Mouse (Mus musculus): Measurements from ENCODE around the gene Specc1.
A peak's percentile ranks its signal among the peaks of the same experiment; 100 is the strongest.
"Not testable (repeated sequence)": the region's sequence is repeated elsewhere in the genome, so short reads cannot be mapped to it uniquely, and the experiment has no call there.

Specc1 gene

DNA sequence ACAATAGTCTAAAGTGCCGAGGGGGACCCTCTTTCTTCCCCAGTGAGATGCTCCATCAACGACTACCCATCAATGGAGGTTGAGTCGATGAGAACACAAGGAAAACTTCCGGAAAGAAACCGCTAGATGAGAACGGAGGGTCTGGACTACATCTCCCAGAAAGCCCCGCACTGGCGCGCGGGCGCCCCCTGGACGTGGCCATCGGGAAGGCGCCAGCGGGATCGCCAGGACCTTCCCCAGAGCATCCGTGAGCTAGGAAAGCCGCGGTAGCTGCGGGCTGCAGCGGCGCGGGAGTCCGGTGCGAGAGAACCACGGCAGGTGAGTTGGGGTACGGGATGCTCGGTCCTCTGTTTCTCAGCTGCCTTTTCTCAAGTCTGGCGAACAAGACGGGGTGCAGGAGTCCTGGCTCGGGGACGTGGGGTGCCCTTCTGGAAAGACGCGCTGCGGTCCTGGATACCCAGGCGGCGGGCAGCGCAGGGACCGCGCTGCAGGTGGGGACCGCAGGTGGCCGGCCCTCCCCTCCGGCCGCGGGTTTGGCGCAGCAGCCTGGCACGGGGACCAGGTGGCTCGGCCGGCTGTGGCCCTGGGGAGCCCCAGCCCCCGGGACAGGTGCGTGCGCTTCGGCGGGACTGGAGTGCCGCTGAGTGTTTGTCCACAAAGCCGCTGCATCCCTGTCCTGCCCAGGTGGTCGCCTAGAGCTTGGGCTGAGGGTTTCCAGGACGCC, at the start of gene Specc1:
Specc1 (plus strand) TSS at position 192 of the 724 bp plus-strand sequence.
- peak; percentile 97 to 98 for DNase-seq

DNA sequence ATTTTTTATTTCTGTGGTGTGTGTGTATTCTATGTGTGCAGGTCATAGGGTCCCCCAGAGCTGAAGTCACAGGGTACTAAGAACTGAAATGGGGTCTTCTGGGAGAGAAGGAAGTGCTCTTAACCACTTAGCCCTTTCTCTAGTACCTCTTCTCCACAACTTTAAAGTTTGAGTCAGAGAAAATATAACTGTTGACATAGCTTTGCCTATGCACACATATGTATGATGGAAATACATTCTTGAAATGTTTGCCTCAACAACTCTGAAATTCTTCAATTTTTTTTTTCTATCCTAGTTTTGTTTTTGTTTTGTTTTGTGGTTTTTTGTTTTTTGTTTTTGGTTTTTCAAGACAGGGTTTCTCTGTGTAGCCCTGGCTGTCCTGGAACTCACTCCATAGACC, 48.2 kb upstream of the Specc1 start:
- no peak for DNase-seq

DNA sequence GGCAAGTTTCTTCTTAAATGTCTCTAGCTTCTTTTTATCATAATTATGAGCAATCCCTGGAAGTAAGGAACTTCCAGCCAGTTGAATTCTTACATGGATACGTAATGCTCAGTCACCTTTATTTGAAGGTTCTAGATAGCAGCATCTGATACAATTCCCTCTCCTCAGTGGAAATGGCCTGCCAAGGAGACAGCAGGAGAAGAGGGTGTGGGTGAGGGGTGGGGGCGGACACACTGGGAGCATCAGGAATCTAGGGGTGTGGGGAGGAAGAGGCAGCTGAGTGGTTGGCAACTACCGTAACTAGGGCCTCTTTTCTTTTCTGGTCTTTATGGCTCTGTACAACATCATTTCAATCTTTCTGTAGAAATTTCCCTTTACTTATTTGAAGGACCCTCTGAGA, 36.9 kb upstream of the Specc1 start:
- no peak for DNase-seq

DNA sequence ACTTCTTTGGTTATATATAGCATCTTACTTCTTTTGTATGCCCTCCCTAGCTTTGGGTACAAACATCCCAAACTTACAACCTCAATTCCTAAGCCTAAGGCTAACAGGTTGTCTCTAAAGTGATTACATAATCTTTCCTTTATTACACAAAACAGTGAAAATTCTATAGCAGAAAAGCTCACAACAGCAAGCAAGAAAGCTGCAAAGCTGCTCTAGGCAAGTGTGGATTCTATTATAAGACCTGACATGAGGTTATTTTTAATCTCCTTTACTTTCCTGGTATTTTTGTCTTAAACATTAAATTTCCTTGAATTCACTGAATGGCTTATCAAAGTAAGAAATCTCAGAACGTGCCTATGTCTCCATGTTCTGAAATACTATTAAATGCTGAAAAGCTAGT, 33.3 kb upstream of the Specc1 start:
- no peak for DNase-seq

DNA sequence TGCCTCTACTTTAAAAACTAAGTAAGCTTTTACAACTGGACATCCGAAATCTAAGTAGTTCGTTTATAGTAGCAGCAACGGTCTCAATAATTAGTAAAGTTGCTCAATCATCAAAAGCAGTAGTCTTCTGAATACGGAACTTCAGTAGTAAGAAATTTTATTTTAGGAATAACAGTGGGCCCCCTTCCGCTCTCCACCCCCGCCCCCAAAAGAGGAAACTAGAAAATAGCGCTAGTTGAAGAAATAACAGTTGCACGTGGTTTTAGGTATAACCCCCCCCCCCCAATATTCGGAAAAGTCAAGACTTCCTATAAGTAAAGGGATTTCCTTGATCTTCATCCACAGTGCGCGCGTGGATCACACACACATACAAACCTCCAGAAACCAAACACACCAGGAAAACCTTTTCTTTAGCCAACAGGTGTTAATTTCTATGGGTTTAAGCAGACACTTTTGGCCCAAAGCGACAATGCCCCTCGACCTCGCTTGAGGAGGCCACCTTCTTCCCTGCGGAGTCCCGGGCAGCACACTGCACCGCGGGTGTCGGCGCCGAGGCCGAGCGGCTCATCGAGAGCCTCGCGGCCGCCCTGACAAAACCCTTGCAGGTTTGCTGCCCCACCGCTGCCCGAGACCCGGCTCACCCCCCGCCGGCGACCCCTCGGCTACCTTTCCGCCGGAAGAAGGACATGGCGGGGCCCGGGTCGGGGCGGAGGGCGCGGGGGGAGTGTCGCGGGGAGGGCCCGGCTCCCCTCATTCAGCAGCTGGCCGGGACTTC, 27.1 kb upstream of the Specc1 start:
- DNase-seq, result no peak

DNA sequence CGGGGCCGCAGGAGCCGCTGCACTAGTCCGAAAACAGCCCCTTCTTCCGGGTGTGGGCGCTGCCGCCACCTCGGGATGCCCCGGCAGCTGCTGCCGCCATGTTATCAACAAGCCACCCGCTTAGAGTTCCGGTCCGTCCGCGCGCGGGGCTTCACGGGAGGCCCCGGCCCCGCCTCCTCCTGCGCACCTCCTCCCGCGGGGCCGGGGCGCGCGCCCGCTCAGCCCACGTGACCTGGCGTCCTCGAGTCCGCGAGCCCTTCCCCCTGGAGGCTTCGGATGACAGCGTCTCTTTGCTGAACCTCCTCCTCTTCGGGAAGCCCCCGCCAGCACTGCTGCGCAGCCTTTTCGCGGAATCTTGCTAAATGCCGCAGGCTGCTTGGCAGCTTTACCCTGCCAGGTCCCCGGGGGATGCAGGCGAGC, 26.5 kb upstream of the Specc1 start, which contains the start of gene Akap10:
Akap10 (minus strand) TSS at position 155 of the 420 bp plus-strand sequence.
- peak; percentile 96 to 97 for DNase-seq

DNA sequence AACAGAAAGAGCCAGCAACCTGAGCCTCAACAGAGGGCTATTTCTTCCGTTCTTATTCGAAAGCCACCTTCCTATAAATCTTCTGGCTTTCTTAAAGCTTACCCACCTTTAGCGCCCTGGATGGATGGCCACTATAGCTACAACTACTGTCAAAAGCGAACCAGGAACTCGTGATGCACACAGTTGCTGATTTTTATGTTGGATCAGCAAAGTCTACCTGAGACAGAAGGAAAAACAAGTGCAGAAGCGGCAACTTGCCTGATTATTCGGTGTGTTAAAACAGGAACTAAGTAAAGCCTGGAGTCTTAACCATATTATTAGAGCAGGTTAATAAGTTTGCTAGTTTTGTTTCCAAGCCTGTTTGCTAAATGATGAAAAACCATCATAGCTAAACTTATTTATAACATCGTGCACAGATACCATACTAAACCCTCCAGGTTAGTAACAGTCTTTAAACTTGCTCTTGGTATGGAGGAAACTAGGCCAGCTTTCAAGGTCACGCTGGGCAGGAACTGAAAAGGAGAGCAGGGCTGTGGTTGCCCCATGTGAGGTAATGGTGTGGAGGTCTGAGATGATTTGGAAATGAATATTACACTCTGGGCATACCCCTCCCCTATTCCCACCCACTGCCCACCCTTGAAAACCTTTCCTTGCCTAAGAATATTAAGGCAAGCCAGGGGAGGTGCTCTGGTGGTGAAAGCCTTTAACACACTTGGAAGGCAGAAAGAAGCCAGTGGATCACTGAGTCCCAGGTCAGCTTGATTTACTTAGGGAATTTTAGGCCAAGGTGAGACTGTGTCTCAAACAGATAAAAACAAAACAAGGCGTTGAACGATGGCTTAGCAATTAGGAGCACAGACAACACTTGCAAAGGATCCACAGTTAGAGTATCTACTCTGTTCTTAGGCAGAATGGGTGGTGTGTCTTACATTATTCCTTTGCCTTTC, 25.6 kb upstream of the Specc1 start:
- DNase-seq, result peak; percentile 18 to 28

DNA sequence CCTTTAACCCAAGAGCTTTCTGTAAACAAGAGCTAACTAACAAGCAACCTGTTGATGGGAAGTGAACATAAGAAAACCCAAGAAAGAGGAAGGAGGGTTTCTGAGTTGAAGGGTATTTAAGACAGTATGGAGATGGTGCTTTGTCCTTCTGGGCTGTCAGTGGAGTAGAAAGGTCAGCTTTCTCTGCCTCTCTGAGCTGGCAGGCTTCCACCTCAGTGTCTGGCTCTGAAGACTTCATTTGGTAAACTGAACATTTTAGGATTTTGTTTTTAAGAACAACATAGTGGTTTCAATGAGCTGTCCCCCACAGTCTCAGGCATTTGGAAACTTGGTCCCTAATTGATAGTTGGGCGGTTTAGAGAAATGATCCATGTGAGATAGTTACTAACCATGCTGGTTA, 18.8 kb upstream of the Specc1 start:
- no peak for DNase-seq

DNA sequence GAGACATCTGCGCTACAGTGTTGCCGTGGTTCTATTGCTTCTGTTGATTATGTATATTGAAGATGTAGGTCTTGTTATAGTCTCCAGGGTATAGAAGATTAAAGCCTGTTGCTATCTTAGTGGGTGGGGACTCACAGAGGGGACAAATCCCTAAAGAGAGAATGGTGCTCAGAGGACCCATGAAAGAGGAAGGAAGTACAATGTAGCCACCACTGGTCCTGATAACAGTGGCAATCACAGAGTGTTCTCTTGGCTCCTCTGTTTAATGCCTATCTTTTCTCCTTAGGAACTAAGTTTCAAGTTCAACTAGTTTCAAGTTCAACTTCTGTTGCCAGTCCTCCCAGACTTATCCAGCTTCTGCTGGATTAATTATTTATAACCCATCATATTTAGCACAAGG, 13.7 kb upstream of the Specc1 start:
- no peak for DNase-seq

DNA sequence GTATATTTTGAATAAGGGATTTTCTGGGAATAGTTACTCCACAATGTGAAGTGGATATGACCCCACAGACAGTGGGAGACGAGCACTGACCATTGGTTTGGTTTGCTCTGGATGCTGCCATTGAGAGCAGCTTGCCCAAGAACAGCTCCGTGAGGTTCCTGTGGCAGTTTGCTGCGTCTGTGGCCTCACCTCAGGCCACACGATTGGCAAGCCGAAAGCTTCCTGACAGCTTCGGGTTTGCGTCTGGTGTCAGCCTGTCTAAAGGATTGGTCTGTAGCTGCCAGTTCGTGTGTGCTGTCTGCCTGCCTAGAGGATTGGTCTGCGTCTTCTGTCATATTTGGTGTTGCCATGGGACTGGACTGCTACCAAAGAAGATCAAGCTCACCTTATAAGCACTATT, 12.1 kb upstream of the Specc1 start:
- DNase-seq, result no peak

DNA sequence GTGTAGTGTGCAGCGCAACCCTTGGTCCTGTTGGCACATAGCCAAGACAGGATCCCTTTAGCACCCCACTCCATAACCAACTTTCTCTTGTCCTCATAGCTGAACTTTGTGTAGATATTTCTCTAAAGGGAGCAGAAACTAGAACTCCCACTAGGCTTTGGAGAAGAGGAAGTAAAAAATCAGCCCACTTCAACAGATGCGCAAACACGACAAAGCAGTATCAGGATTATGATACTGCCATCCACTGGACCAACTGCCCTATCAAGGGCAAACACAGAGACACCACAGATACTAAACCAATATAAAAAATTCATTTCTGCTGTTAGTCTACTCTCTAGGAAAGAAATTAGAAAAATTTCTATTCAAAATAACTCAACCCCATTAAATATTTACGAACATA, 10.0 kb upstream of the Specc1 start:
- no peak for DNase-seq

DNA sequence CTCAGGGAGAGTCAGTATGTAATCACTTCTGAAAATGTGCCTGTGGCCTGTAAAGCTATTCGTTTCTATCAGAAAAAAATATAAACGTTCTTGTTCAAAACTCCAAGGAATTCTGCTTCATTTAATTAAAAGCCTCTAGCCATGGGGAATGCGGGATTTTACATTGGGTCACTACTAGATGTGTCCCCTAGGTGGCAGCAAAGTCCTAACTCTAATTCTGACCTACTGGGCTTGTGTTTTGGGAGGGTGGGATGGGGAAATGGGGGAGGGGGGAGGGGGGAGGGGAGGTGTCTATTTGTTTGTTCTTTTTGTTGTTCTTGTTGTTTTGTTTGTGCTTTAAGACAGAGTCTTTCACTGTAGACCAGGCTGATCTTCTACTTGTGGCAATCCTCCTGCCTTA, 7.2 kb upstream of the Specc1 start:
- DNase-seq, result peak; percentile 77 to 84

DNA sequence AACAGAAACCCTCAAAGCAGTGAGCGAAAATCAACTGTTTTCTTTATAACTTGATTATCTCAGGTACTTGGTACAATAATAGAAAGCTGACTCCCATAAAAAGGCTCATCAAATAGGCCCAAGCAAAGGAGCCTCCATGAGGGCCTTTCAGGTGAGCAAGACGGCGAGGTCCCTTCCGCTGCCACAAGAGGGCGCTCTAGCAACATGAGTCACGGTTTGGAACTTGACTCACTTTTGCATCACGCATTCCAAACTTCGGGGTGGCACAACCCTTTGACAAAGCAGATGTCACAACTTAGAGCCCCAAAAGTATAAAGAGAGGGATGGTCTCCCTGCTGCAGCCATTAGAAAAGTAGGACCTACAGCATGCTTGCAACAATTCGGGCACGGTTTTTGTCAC, 5.9 kb upstream of the Specc1 start:
- DNase-seq, result peak; percentile 94 to 96

DNA sequence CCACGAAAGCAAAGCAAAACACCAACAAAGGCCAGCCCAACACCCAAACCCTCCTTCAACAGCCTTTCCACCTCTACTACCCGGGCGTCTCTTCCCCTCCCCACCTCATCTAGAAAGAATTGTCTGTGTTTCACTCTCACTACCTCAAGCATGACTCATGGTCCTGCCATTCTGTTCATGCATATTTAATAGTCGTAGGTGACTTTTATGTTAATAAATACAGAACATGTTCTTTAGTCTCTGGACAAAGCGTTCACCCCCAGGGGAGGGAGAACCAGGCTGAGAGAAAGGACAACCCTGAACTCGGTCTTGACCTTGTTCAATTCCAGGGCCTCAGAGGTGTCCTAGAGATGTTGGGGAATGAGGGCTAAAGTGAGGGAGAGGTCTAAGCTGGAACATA, 1.4 kb upstream of the Specc1 start:
- no peak for DNase-seq

DNA sequence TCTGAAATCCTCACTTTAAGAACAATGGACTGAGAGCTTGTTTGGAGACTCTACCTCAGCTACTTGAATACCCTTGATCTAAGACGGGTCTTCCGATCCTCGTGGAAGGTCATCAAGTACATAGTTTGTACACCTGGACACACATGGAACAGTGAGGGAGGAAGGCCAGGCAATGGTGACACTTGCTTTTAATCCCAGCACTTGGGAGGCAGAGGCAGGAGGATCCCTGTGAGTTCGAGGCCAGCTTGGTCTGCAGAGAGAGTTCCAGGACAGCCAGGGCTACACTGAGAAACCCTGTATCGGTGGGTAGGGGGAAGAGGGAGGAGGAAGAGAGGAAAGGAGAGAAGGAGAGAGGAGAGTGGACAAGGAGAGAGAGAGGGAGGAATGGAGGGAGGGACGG, 612 bp upstream of the Specc1 start:
- no peak for DNase-seq

DNA sequence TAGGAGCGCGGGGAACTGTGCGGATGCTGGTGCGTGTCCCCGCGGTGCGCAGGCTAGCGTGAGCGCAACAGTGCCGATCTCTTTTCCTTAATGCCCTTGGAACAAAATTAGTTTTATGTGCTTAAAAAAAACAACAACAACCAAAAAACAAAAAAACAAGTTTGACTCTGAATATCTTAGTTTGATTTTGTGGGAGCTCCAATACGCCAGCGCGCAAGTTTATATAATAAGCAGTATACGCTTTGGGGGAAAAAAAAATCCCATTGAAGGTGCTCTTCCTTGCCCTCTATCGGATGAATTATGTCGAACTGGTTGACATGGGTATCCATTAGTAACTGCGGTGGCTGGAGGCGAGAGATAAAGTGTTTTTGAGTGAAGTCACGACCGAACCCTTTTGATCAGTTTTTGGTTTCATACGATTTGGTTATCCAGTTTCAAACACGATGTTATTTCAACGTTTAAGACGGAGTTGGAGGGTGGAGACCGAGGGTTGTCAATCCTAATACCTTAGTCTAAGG, 792 bp downstream of the Specc1 start:
- peak; percentile 39 to 60 for DNase-seq

DNA sequence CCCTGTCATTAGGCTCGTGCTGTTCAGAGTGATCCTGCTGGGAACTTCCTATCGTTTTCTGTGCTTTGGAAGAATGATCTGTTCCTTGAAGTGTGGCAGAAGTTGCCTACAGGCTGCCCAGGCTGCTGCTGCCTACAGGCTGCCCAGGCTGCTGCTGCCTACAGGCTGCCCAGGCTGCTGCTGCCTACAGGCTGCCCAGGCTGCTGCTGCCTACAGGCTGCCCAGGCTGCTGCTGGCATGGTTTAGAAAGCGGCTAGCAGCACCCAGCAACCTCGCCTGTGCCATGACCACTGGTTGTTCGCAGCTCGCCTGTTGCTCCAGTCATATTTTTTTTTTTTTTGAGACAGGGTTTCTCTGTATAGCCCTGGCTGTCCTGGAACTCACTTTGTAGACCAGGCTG, 2.1 kb downstream of the Specc1 start:
- not testable (repeated sequence) for DNase-seq

DNA sequence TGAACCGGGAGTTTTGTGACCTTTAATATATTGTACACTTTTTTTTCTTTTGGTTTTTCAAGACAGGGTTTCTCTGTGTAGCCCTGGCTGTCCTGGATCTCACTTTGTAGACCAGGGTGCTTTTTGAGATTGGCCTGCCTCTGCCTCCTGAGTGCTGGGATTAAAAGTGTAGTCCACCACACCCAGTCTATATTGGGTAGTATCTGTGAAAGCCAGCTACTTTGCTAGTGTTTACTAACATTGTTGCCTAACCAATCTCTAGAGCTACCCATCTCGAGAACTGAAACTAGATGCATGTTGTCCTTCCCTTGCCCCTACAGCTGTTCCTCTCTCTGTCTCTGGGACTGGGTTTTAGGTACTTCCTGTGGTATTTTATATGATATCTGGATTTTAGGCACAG, 3.5 kb downstream of the Specc1 start:
- no peak for DNase-seq

DNA sequence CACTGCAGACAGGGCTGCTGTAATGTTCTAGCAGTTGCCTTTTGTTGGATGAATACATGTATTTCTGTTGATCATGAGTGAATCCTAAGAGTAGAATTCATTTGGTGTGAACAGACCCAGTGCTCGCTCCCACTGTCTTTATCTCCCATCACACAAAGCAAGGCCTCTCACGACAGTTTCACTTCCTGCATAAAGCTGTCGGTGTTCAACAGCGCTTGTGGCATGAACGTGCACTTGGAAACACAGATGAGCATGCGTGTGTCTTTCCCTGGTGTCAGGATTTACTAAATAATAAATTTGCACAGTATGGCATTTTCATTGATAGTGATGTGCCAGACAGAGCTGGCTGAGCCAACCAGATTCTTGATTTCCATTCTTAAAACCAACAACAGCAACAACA, 6.1 kb downstream of the Specc1 start:
- no peak for DNase-seq

DNA sequence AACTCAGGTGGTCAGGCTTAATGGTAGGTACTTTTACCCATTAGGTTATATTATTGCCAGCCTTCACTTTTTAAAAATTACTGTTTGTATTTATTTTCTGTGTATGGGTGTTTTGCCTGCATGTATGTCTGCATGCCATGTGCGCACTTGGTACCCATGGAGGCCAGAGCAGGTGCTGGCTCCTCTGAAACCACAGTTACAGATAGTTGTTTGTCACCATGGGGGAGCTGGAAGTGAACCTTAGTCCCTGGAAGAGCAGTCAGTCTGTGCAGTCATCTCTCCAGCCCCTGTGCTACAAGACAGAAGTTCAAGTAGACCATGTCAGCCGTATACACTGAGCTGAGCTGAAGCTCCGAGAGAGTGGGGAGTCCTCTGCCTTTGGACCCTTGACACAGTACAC, 6.6 kb downstream of the Specc1 start:
- no peak for DNase-seq

DNA sequence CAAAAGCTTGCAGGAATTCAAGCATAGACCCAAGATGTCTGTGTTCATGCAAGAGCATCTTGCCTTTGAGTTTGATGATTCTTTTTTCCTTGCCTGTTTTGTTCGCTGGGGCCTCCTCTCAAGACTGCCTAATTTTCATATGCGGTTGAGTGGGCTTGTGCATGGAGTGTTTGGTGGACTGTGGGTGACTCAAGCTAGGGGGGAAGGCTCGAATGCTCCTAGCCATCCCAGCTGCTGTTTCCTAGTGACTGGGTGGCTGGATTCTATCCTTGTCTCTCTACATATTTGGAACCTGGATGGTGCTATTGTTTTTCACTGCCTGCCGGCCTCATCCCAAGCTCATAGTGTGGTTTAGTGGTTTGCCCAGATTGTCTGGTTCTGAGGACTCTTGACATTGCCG, 8.0 kb downstream of the Specc1 start:
- no peak for DNase-seq

DNA sequence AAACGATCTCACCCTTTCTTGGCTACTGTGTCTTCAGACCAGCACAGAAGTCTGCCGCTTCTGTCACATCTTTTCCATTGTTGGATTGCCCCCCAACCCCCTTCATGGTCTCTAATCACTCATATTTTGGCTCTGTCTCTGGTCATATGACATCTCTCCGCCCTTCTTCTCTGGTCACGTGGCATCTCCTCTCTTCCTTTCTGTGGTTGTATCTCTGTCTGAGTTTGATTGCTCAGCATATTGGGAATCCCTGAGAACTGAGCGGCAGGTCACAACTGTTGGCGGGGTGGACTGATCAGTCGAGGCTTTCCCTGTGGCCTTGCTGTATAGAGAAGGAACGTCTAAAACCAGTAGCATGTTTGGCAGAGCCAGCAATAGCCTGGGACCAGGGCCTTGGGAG, 10.5 kb downstream of the Specc1 start:
- DNase-seq, result no peak

DNA sequence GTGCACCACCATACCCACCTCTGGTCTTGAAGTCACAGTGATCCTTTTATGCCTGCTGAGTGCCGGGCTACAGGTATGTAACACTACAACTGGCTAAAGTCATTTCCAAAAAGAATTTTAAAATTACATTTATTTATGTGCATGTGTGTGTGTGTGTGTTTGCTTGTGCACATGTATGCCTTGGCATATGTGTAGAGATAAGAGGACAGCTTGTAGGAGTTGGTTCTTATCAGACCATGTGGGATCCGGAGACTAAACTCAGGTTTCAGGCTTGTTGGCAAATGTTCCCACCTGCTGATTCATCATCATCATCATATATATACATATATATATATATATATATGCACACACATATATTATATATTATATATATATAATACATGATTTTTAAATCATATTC, 12.3 kb downstream of the Specc1 start:
- DNase-seq, result no peak
